Mouse (Mus musculus) urinary bladder, adult 2 months (tissue): Measurements from ENCODE around the gene Adam22. TPM values are rescaled to one million over a fixed set of nuclear protein-coding genes. Genes with fewer than 3 reads are reported as not detected.

Experiments used
- DNase-seq: peaks from one replicate; pipeline ENCODE4 v3.0.0; 2022; ENCODE audit warnings: low spot score
- polyA plus RNA-seq: library from polyadenylated mRNA; depleted of rRNA; stranded (reverse); fragments of >200 nt; gene quantifications from 2 replicates; pipeline ENCODE4 v1.2.3, GENCODE M21; 2012

Adam22 gene
- polyA plus RNA-seq, 1 experiment, result 7.6 TPM

GRCm38 (mm10) chr5:8164773-8165172, 203.2 kb downstream of the Adam22 start:
- no peak for DNase-seq

- no peak for DNase-seq
Measured at GRCm38 (mm10) chr5:8151645-8152044, 216.3 kb downstream of the Adam22 start.

- no peak for DNase-seq
Measured at GRCm38 (mm10) chr5:8146146-8146545, 221.8 kb downstream of the Adam22 start.

DNA sequence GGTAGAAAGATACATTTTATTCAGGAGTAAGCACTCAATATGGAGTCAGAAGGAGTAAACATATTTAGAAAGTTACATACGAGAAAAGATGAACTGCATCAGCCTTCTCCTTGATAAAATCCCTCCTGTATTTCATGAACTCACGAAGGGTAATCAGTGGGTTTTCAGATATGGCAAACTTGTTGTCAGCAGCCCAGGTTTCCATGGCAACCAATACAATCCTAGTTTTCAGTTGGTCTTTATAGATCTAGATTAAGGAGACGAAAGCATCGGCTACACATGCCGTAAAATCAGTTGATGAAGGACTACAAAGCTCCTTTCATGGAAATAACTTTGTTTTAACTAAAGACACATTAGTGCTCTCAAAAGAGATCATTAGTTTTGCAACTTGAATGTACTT, 222.5 kb downstream of the Adam22 start:
- DNase-seq, result no peak

- DNase-seq, result no peak
Measured at GRCm38 (mm10) chr5:8132546-8132945, 235.4 kb downstream of the Adam22 start.

- DNase-seq, result no peak
Measured at GRCm38 (mm10) chr5:8131918-8132317, 236.0 kb downstream of the Adam22 start.

DNA sequence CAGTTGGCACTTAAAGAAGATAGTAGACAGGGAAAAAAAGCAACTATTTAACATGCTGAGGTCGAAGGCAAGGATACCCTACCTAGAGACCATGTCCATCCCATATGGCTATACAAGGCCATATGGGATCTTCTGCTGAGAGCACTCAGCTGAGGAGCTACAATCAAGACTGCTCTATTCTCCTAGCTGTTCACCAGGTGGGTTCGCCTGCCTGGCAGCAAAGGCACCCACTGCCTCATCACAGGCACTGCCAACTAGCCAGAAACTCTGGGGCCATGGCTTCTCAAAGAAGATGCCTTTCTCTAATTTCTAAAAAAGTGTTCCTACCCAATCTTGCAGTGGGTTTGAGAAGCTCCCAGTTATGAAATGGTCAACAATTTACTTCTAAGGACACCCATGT, 238.2 kb downstream of the Adam22 start:
- no peak for DNase-seq

DNA sequence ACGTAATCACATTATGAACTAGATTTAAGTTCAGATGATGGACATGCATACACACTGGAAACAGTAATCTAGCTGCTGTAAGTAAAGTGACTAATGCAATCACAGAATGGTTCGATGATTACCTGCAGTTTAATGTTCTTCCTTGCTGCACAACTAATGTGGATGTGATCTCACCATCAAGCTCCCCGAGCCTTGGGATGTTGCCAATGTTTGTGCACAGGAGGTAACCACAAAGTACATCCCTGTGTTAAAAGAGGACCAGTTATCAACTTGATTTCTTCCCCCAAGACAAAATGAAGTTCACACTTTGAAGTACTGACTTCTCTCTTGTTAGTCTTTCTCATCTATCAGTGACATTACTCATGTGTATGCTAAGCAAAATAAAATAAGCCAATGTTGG, 247.0 kb downstream of the Adam22 start:
- no peak for DNase-seq

DNA sequence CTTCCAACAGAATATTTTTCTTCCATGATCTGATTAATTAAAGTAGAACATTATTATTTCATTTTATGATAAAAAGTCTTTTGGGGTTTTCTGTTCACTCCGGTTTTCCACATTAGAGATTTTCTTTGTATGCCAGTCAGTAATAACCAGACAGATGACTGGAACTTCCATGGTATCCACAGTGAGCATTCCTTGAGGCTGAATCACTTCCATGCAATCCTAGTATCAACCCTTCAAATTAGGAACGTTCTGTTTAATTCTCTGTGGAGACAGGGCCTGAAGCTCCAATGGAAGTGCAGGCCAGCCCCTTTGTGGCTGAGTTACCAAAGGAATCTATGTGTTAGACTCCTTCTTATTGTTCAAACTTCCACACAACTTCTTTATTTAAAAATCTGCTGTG, 247.9 kb downstream of the Adam22 start:
- DNase-seq, result no peak

DNA sequence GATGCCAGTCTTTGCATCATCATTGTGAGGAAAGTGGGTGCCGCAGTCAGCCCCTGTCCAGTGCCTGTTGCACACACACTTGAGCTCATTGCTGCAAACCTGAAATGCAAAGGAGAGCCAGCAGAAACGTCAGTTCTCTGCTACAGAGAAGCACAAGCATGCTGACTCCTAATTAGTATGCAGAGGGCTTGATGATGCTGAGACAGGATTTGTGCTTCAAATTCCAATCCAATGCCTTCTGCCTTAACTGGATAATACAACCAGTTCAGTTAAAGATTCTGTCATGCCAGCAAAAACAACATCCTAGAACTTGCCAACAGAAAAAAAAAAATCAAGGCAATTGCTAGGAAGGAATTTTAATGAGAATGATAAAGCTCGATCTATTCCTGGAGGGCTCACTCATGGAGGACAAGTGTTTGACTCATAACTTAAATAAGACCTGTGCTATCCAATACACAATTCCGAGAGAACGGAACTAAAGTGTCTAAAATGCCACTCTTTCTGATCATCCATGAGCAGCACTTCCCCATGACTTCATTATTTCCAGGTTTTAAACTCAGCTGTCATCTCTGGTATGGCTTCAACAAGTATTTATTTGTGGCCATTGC, 251.3 kb downstream of the Adam22 start:
- DNase-seq, result no peak

DNA sequence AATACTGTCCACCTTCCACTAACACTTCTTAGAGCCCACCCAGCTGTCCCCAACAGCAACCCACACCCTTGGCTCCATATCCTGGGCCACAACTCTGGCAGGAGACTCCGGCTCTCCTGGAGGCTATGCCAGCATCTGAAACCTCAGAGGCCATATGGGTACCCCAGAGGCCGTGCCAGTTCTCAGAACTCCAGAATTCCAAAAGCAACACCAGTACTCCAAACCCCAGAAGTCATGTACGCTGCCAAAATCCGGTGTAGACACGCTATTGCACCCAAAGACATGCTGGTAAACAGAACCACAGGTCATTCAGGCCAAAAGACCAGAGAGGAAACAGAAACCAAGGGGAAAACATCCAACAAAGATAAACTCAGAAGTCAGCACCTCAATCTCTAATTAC, 255.7 kb downstream of the Adam22 start:
- DNase-seq, result no peak

DNA sequence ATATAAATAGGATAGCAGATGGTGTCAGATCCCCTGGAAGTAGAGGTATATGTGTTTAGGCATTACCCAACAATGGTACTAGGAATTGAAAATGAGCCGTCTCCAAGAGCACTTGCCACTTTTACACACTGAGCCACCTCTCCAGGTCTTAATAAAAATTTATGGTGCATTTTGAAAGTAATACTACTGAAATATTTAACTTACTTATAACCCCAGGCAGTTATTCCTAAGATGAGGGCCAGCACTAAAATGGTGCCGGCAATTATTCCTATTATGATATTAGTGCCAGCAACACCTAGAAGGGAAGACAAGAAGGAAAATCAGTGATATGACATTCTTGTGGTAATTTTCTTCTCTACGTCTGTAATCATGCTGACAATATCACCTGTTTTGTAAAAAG, 256.3 kb downstream of the Adam22 start:
- DNase-seq, result no peak

GRCm38 (mm10) chr5:8095689-8096088, 272.3 kb downstream of the Adam22 start:
- no peak for DNase-seq

GRCm38 (mm10) chr5:8094921-8095320, 273.0 kb downstream of the Adam22 start:
- DNase-seq, result no peak

DNA sequence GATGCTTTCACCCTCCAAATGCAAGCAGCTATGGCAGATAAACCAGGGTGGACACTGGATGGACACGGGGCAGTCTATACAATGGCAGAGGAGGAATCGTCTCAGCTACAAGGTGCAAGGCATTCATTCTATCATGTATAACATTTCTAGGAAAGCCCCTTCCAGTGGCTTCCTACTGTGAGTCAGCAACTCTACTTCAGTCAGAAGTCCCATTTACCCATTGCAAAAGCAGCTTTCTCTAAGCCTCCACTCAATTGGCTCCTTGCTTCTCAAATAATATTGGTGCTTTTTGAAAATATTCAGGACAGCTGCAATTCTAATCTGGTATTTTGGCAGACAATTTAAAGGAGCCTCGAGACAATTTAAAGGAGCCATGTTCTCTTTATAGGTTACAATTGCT, 279.8 kb downstream of the Adam22 start:
- DNase-seq, result no peak

DNA sequence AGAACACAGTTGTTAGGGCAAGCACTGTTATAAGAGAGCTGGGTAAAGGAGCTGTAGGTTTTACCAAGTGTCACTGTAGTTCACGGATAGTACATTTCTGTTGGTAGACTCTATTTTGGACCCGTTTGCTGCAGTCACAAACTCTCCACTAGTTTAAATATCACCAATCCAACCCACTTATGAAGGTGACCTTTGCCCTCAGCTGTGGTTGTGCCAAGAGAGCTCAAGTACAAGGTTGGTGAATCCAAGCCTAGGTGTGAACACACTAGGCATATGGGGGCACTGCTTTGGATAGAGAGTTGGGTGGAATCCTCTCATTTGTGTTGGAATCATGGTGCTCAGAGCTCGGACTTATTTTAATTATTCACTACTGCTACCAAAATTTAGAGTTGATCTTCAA, 282.3 kb downstream of the Adam22 start:
- no peak for DNase-seq

GRCm38 (mm10) chr5:8082800-8083509, 285.0 kb downstream of the Adam22 start:
- DNase-seq, result no peak

- no peak for DNase-seq
Measured at GRCm38 (mm10) chr5:8077481-8077880, 290.5 kb downstream of the Adam22 start.

DNA sequence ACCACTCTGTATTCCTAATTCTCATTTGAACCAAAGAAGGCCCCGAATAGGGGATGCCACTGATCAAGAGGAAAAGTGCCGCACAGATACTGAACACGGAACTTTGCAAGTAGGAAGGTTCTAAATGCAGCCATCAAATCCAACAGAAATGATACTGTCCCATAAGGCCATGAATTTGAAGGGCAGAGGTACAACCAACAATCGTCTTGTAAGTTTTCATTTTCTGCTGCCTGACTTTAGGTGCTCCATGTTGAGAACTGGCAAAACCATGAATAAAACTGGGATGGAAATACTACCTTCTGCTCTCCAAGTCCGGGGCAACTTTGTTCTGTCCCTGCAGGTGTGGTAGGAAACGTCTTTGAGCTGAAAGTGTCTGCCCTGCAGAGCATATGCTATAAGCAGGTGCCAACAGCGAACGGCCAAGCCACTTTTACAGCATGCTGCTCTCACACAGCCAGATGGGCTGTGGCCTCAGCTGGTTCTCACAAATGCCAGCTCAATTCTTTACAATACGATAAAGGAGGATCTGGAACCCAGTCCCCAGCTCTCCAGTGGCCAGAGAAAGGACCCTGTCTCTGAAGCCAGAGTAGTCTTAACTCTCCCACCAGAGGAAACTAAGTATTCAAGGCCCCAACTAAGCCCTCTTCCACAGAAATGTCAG, 293.9 kb downstream of the Adam22 start:
- DNase-seq, result no peak

- DNase-seq, result no peak
Measured at GRCm38 (mm10) chr5:8073406-8073805, 294.6 kb downstream of the Adam22 start.

DNA sequence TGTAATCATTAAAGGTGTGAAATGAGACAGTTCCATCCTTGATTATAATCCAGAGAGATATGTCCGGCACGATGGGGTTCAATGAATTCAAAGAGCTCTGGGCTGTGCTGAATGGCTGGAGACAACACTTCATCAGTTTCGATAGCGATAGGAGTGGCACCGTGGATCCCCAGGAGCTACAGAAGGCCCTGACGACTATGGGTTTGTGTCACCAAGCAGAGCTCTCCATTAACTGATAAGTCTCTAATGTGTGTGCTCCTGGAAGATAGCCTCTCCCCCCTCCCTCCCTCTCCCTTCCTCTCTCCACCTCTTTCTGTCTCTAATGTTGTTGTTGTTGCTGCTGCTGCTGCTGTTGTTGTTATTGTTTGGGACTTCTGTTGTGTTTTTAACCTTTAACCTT, 304.8 kb downstream of the Adam22 start:
- no peak for DNase-seq

- no peak for DNase-seq
Measured at GRCm38 (mm10) chr5:8062469-8062868, 305.5 kb downstream of the Adam22 start.

DNA sequence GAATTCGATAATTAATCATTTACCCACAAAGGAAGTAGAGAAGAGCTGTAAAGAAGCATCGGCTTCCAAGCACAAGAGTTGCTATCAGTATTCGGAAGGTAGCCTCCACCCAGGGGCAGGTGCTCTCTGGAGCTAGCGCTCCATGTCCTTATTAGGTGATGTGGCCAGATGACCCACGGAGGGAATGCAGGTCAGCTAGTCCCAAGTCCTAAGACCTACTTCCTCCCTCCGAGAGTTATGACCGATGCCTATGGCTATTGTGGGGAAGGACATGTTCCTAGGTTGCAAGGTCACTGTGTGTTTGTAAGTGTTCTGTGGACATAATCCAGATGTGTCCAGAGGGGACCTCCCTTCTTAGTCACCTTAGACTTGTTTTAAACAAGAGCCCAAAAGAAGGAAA, 309.9 kb downstream of the Adam22 start:
- no peak for DNase-seq

- DNase-seq, result no peak
Measured at GRCm38 (mm10) chr5:8057018-8057323, 311.0 kb downstream of the Adam22 start.
